Mouse (Mus musculus) erythroid progenitor cell, adult 5-6 weeks (primary cell): Measurements from ENCODE around the gene Nup88. TPM values are rescaled to one million over a fixed set of nuclear protein-coding genes. Genes with fewer than 3 reads are reported as not detected.

ENCODE experiments used
- total RNA-seq, 2 experiments: library from RNA; stranded (forward) in 1 of 2; stranded (reverse) in 1 of 2; fragments of 150-400 nt in 1 of 2; fragments of 186-747, 209-891 nt in 1 of 2; gene quantifications; 2 replicates each; pipeline versions ENCODE4 v1.2.3 to v1.2.4; 2015 to 2017; ENCODE audit warnings: low replicate concordance in 2 of 2

The Nup88 gene
- total RNA-seq, 2 experiments from 2014 or later = 93.7 to 142 TPM

Other genes with a start within 250 kb of the Nup88 start
- gene Zfp3, start 205.8 kb downstream of the Nup88 start, total RNA-seq (2015; ENCODE audit: low replicate concordance) = 1.8 TPM in 1 of 2 replicates, not detected in the other
- gene Zfp3, start 205.8 kb downstream of the Nup88 start, total RNA-seq (2017; ENCODE audit: low replicate concordance) = 0.30 and 0.90 TPM in 2 replicates
- gene Scimp, start 157.4 kb downstream of the Nup88 start, total RNA-seq (2015; ENCODE audit: low replicate concordance) = not detected in 2 replicates
- gene Scimp, start 157.4 kb downstream of the Nup88 start, total RNA-seq (2017; ENCODE audit: low replicate concordance) = not detected in 2 replicates
- gene Rabep1, start 125.2 kb downstream of the Nup88 start, total RNA-seq (2015; ENCODE audit: low replicate concordance) = 6.5 and 8.0 TPM in 2 replicates
- 20.9 and 23.0 TPM in 2 replicates for gene Rabep1, start 125.2 kb downstream of the Nup88 start, total RNA-seq (2017; ENCODE audit: low replicate concordance)
- 136 and 165 TPM in 2 replicates for gene Rpain, start 240 bp upstream of the Nup88 start, total RNA-seq (2015; ENCODE audit: low replicate concordance)
- gene Rpain, start 240 bp upstream of the Nup88 start, total RNA-seq (2017; ENCODE audit: low replicate concordance) = 47.1 and 102 TPM in 2 replicates
- 87.2 and 106 TPM in 2 replicates for gene C1qbp, start 13.1 kb upstream of the Nup88 start, total RNA-seq (2015; ENCODE audit: low replicate concordance)
- gene C1qbp, start 13.1 kb upstream of the Nup88 start, total RNA-seq (2017; ENCODE audit: low replicate concordance) = 7.3 and 24.4 TPM in 2 replicates
- gene Dhx33, start 34.5 kb upstream of the Nup88 start, total RNA-seq (2015; ENCODE audit: low replicate concordance) = 1.1 and 3.8 TPM in 2 replicates
- gene Dhx33, start 34.5 kb upstream of the Nup88 start, total RNA-seq (2017; ENCODE audit: low replicate concordance) = 7.4 and 7.8 TPM in 2 replicates
- 56.6 and 62.9 TPM in 2 replicates for gene Mis12, start 49.6 kb upstream of the Nup88 start, total RNA-seq (2015; ENCODE audit: low replicate concordance)
- 69.3 and 137 TPM in 2 replicates for gene Mis12, start 49.6 kb upstream of the Nup88 start, total RNA-seq (2017; ENCODE audit: low replicate concordance)
- gene Derl2, start 49.9 kb upstream of the Nup88 start, total RNA-seq (2015; ENCODE audit: low replicate concordance) = 32.4 and 44.0 TPM in 2 replicates
- gene Derl2, start 49.9 kb upstream of the Nup88 start, total RNA-seq (2017; ENCODE audit: low replicate concordance) = 25.0 and 30.2 TPM in 2 replicates
- not detected in 2 replicates for gene 6330403K07Rik, start 63.5 kb upstream of the Nup88 start, total RNA-seq (2015; ENCODE audit: low replicate concordance)
- not detected in 2 replicates for gene 6330403K07Rik, start 63.5 kb upstream of the Nup88 start, total RNA-seq (2017; ENCODE audit: low replicate concordance)
- 1.4 TPM in 1 of 2 replicates, not detected in the other for gene Nlrp1a, start 174.7 kb upstream of the Nup88 start, total RNA-seq (2015; ENCODE audit: low replicate concordance)
- gene Nlrp1a, start 174.7 kb upstream of the Nup88 start, total RNA-seq (2017; ENCODE audit: low replicate concordance) = 0.76 and 0.77 TPM in 2 replicates